Mouse (Mus musculus) embryonic facial prominence, embryonic 11.5 days (tissue): ENCODE results near the gene Spata2. TPM values are rescaled to one million over a fixed set of nuclear protein-coding genes. Genes with fewer than 3 reads are reported as not detected.

Experiments
- ATAC-seq: fragments of 200-750 bp; cut with Nextera tagmentation; replicated peaks from 2 replicates; pipeline ENCODE4 v1.8.0; 2017; ENCODE audit warnings: low read depth; ENCODE audit not compliant: insufficient number of reproducible peaks, low FRiP score, low TSS enrichment
- DNase-seq: peaks from one replicate; pipeline ENCODE4 v3.0.0-alpha.2; 2015; ENCODE audit warnings: low spot score
- H3K27ac ChIP-seq: fragments of 300-500 bp; sonication (generic); replicated peaks from 2 replicates; pipeline ENCODE4 v1.5.1; 2014; ENCODE audit warnings: mild to moderate bottlenecking, low read depth, low read length, control low read depth
- H3K27me3 ChIP-seq: fragments of 300-500 bp; sonication (generic); 2 replicates; pipeline ENCODE4 v1.6.1; 2014; ENCODE audit warnings: mild to moderate bottlenecking, low read length, moderate library complexity, mixed read lengths; ENCODE audit not compliant: control insufficient read depth, insufficient read depth
- H3K36me3 ChIP-seq: fragments of 300-500 bp; sonication (generic); replicated peaks from 2 replicates; pipeline ENCODE4 v1.6.1; 2014; ENCODE audit warnings: low read depth, mild to moderate bottlenecking, low read length, moderate library complexity, mixed read lengths; ENCODE audit not compliant: control insufficient read depth, insufficient read depth
- H3K4me1 ChIP-seq: fragments of 300-500 bp; sonication (generic); 2 replicates; pipeline ENCODE4 v1.6.1; 2014; ENCODE audit warnings: low read length, mixed read lengths; ENCODE audit not compliant: control insufficient read depth, insufficient read depth
- H3K4me2 ChIP-seq: fragments of 300-500 bp; sonication (generic); 2 replicates; pipeline ENCODE4 v1.6.1; 2014; ENCODE audit warnings: low read depth, mild to moderate bottlenecking, control low read depth, low read length, moderate library complexity
- H3K4me3 ChIP-seq: fragments of 300-500 bp; sonication (generic); 2 replicates; pipeline ENCODE4 v1.5.1; 2014; ENCODE audit warnings: low read depth, low read length, control low read depth
- H3K9ac ChIP-seq: fragments of 300-500 bp; sonication (generic); replicated peaks from 2 replicates; pipeline ENCODE4 v1.6.1; 2014; ENCODE audit warnings: mild to moderate bottlenecking, control low read depth, low read length
- H3K9me3 ChIP-seq: fragments of 300-500 bp; sonication (generic); replicated peaks from 2 replicates; pipeline ENCODE4 v1.6.1; 2016; ENCODE audit warnings: mild to moderate bottlenecking, low read length, inconsistent platforms, mixed read lengths; ENCODE audit not compliant: control insufficient read depth
- WGBS: fragments of 180-500 bp; shearing (Covaris S2); extraction: QIAGEN DNeasy Blood & Tissue Kit; methylation state at CpG from one replicate; pipeline ENCODE4 v1.1.7; 2014; 5-methylcytosine and 5-hydroxymethylcytosine counted together
- polyA plus RNA-seq: library from polyadenylated mRNA; unstranded; fragments of >200 nt; fragmentation: Nextera tagmentation; extraction: Ambion mirVana; gene quantifications from 2 replicates; pipeline ENCODE4 v1.2.1, GENCODE M21; 2014

Spata2 gene
- polyA plus RNA-seq, result 12.1 and 13.1 TPM in 2 replicates

DNA sequence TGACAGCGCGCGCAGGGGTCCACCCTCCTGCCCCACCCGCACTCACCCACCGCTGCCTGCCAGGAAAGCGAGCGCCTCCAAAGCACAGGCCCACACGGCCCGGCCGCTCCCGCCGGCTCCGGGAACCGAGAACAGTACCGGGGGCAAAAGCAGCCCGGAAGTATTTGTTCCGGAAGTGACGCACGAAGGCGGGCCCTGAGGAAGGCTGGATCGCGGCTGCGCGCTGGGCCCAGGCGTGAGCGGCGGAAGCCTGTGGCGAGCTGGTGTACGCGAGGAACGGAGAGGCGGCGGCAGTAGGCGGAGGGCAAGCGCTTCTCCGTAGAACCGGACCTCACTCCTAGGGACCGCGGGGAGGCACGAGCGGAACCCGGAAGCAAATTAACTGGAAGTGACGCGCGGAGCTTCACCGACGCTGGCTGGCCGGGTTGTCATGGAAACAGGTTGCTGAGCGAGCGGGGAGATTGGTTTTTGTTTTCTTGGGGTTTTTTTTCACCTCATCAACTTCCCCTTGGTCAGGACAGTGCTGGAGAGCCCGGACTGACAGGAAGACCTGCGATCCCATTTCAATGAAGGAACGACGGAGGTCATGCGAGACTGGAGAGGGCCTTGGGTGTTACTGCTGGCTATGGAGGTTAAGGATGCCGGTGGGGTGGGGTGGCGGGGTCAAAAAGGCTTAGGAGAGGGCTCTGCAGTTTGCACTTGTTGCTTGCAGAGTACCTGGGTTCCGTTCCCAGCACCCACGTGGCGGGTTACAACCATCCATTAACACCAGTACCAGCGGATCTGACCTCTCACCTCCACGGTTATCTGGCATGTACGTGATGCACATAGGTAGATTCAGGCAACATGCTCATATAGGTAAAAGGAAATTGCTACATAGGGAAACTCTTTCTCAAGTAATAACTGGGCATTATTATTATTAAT, at the start of gene Spata2:
Gene Spata2, minus strand, starts transcription at position 175 of the 924 bp plus-strand sequence.
- Histone ChIP-seq H3K36me3 (no peaks in the 10 kb centered on the region), H3K9ac (peak within 1 kb of the TSS; percentile 86), H3K27me3 (no peaks in the 10 kb centered on the region), H3K9me3 (no peaks in the 10 kb centered on the region), H3K4me2 (peak within 1 kb of the TSS; percentile 86), H3K4me3 (peak within 1 kb of the TSS; percentile 99), H3K4me1 (peaks cover 3% of the 10 kb centered on the region; the same call in 1 of the 2 replicates), H3K27ac (peak within 1 kb of the TSS; percentile 72)
- 1% methylated on average over 63 of the region's 63 CpGs for WGBS
- ATAC-seq (peak; percentile 77), DNase-seq (peak; percentile 92)

DNA sequence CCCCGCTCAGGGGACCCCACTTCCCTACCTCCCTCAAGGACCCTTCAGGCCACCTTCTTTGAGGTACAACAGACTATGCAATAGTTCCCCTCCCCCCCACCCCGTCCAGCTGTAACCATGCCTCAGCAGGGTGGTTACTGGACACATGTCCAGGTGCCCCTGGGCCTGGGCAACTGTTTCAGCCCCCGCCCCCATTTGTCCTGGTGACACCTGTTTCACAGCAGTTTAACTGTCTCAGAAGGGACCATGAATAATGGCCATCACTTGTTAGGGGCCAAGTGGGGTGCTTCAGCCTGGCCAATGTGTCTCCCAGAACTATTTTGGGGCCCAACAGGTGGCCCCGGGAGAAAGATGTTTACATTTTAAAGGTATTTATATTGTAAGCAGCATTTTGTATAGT, 49.7 kb upstream of the Spata2 start:
- ATAC-seq, result no peak
- Histone ChIP-seq H3K4me2 (peak overlapping the region; percentile 92), H3K27ac (peak overlapping the region; percentile 94)

GRCm38 (mm10) chr2:167541761-167542160, 49.1 kb upstream of the Spata2 start:
- ATAC-seq (no peak), DNase-seq (no peak)
- Histone ChIP-seq H3K27ac (peak overlapping the region; percentile 94), H3K4me2 (peak overlapping the region; percentile 92), H3K4me1 (peaks cover 31% of the 10 kb centered on the region), H3K9me3 (no peaks in the 10 kb centered on the region), H3K36me3 (no peaks in the 10 kb centered on the region; the same call in 1 of the 2 replicates), H3K4me3 (peak overlapping the region; percentile 81), H3K27me3 (0 out of 2 replicates have a peak, but pooled peaks cover under 1% of the 10 kb centered on the region), H3K9ac (peak overlapping the region; percentile 84)
- WGBS, result 56% methylated on average over 12 of the region's 12 CpGs

More for the DNA sequence above, 49.7 kb upstream of the Spata2 start:
- Histone ChIP-seq H3K36me3 (no peaks in the 10 kb centered on the region; the same call in 1 of the 2 replicates), H3K4me3 (peak overlapping the region; percentile 81; the same call in 1 of the 2 replicates), H3K27me3 (no peaks in the 10 kb centered on the region), H3K4me1 (peaks cover 31% of the 10 kb centered on the region), H3K9ac (no peak overlapping the region; the same call in 1 of the 2 replicates), H3K9me3 (no peaks in the 10 kb centered on the region)
- no peak for DNase-seq
- WGBS, result 47% methylated on average over 4 of the region's 4 CpGs

DNA sequence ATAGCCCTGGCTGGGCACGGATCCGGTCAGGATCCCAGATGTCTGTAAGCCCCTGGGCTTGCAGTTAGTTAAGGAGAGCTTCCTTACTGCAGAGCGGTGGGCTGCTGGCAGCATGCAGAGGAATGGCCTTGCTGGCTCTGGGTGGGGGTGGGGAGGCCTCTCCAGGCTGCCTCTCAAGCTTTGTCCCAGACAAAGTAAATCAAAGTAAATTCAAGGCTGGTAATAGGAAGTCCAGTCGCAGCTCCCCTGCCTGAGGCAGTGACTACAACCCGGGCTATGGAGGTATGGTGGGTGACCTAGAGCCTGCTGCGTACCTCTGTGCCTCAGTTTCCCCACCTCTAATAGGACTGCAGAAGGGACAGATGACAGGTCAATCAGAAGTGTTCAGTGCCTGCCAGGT, 48.6 kb upstream of the Spata2 start:
- peak overlapping the region; percentile 94 for H3K27ac ChIP-seq
- no peaks in the 10 kb centered on the region for H3K9me3 ChIP-seq
- peaks cover 31% of the 10 kb centered on the region for H3K4me1 ChIP-seq
- H3K36me3 ChIP-seq, result no peaks in the 10 kb centered on the region; the same call in 1 of the 2 replicates
- peak overlapping the region; percentile 81 for H3K4me3 ChIP-seq
- 0 out of 2 replicates have a peak, but pooled peaks cover 5% of the 10 kb centered on the region for H3K27me3 ChIP-seq
- 7% methylated on average over 6 of the region's 6 CpGs for WGBS
- peak overlapping the region; percentile 92 for H3K4me2 ChIP-seq
- DNase-seq, result peak; percentile 59
- H3K9ac ChIP-seq, result peak overlapping the region; percentile 84
- no peak for ATAC-seq

- H3K9ac ChIP-seq, result peak overlapping the region; percentile 84
- H3K9me3 ChIP-seq, result no peaks in the 10 kb centered on the region
- H3K4me2 ChIP-seq, result peak overlapping the region; percentile 92
- H3K27me3 ChIP-seq, result 0 out of 2 replicates have a peak, but pooled peaks cover 6% of the 10 kb centered on the region
- ATAC-seq (no peak), DNase-seq (peak; percentile 47)
- H3K36me3 ChIP-seq, result no peaks in the 10 kb centered on the region; the same call in 1 of the 2 replicates
- WGBS, result 4% methylated on average over 12 of the region's 12 CpGs
- peaks cover 31% of the 10 kb centered on the region for H3K4me1 ChIP-seq
- peak overlapping the region; percentile 94 for H3K27ac ChIP-seq
- H3K4me3 ChIP-seq, result peak overlapping the region; percentile 81
These were observed 47.9 kb upstream of the Spata2 start for GRCm38 (mm10) chr2:167540477-167541110.

- WGBS, result 8% methylated on average over 14 of the region's 14 CpGs
- Histone ChIP-seq H3K27ac (peak overlapping the region; percentile 94), H3K9ac (peak overlapping the region; percentile 84), H3K27me3 (0 out of 2 replicates have a peak, but pooled peaks cover 6% of the 10 kb centered on the region), H3K4me3 (peak overlapping the region; percentile 81), H3K9me3 (no peaks in the 10 kb centered on the region), H3K36me3 (no peaks in the 10 kb centered on the region; the same call in 1 of the 2 replicates), H3K4me1 (peaks cover 31% of the 10 kb centered on the region), H3K4me2 (peak overlapping the region; percentile 92)
- DNase-seq (peak; percentile 40), ATAC-seq (no peak)
These were observed 47.1 kb upstream of the Spata2 start for GRCm38 (mm10) chr2:167539536-167540476.

DNA sequence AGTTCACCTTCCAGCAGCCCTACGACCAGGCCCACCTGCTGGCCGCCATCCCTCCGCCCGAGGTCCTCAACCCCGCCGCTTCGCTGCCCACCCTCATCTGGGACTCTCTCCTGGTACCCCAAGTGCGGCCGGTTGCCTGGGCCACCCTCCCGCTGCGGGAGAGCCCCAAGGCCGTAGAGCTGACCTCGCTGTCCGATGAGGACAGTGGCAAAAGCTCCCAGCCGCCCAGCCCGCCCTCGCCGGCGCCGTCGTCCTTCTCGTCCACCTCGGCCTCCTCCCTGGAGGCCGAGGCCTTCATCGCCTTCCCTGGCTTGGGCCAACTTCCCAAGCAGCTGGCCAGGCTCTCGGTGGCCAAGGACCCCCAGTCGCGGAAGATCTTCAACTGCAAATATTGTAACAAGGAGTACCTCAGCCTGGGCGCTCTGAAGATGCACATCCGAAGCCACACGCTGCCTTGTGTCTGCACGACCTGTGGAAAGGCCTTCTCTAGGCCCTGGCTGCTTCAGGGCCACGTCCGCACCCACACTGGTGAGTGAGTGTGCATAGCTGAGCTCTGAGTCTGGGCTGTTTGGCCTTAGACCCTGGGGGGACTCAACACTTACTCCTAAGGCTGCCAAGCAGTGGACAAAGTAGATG, 46.1 kb upstream of the Spata2 start:
- peak overlapping the region; percentile 81 for H3K4me3 ChIP-seq
- H3K36me3 ChIP-seq, result no peaks in the 10 kb centered on the region; the same call in 1 of the 2 replicates
- H3K27ac ChIP-seq, result peak overlapping the region; percentile 72
- 0 out of 2 replicates have a peak, but pooled peaks cover 6% of the 10 kb centered on the region for H3K27me3 ChIP-seq
- H3K9me3 ChIP-seq, result no peaks in the 10 kb centered on the region
- H3K4me1 ChIP-seq, result peaks cover 26% of the 10 kb centered on the region
- peak overlapping the region; percentile 84 for H3K9ac ChIP-seq
- DNase-seq, result peak; percentile 20
- WGBS, result 10% methylated on average over 34 of the region's 34 CpGs
- ATAC-seq, result no peak
- H3K4me2 ChIP-seq, result peak overlapping the region; percentile 92
